Mouse (Mus musculus) adrenal gland, postnatal 25 days (tissue): Measurements from ENCODE around the gene Tceal7. TPM values are rescaled to one million over a fixed set of nuclear protein-coding genes. Genes with fewer than 3 reads are reported as not detected.
"Not testable (repeated sequence)": the region's sequence is repeated elsewhere in the genome, so short reads cannot be mapped to it uniquely, and the experiment has no call there.

ENCODE experiments used
- DNase-seq: peaks from one replicate; pipeline ENCODE4 v3.0.0; 2021; ENCODE audit warnings: mixed read lengths
- long read RNA-seq: library from polyadenylated mRNA; stranded (forward); transcript quantifications from one replicate; pipeline ENCODE4 v2.0.0, GENCODE M21; 2021
- total RNA-seq: library from RNA; stranded (reverse); gene quantifications from 2 replicates; pipeline ENCODE4 v1.2.3, GENCODE M21; 2021

Gene Tceal7
- total RNA-seq, result not detected in 2 replicates
- long read RNA-seq, result 0 reads

DNA sequence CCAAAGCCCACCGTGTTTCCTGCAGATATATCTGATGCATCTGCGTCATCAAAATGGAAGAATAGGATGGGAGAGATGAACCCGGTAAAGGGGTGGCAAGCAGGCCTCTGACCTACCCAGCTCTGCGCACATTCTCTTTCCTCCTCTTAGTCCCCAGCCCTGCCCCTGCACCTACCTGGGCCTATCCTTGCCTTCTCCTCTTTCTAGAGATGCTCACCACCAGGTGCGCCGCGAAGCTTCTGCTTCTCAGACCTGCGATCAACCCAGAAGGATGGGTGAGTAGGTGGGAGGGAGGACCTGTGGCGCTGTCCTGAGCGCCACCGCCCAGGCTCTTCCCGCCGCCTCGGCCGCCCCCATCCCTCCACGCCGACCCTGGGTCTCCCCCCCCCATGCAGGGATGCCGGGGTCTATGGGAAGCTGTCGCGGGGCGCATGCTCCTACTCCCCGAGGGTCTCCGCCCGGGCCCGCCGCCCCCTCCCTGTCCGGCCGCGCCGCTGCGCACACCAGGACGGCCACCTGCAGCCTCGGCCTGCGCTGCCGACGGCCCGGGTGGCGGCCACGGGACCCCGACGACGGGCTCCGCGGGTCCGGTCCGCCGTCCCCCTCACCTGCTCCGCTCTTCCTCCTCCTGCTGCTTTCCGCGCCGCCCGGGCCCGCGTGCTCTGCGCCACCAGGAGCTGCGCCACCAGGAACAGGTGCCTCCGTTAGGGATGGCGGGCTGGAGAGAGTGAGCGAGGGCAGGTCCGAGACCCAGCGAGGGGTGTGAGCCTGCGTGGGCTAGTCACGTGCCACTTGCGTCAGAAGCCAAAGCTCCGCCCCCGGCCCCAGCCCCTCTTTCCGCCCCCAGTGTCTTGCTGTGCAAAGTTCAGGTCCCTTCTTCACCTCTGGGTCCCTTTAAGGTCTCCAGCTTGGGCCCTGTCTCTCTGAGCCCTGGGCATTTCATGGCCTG, at the start of gene Tceal7, which contains the start of gene Bex1:
Tceal7 (plus strand) TSS at position 51 of the 949 bp plus-strand sequence.
Bex1 (minus strand) TSS at position 785 of the 949 bp plus-strand sequence.
- DNase-seq, result not testable (repeated sequence)

DNA sequence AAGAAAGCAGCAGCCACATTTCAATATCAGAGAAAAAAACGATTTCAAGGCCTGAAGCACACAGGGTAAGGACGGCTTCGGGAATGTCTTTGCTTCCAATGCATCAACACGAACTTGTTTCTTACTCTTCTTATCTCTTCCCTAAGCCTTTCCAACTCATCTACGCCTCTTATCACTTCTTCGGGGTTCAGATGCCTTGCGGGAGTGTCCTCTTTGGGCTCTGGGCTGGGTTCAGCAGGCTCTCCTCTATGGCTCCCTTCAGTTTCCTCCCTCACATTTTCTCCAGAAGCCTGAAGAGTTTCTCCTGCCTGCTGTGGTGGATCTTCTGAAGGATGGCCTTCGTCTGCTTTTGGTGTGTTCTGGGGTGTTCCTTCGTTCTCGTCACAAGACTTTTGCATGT, 44.0 kb upstream of the Tceal7 start:
- no peak for DNase-seq

DNA sequence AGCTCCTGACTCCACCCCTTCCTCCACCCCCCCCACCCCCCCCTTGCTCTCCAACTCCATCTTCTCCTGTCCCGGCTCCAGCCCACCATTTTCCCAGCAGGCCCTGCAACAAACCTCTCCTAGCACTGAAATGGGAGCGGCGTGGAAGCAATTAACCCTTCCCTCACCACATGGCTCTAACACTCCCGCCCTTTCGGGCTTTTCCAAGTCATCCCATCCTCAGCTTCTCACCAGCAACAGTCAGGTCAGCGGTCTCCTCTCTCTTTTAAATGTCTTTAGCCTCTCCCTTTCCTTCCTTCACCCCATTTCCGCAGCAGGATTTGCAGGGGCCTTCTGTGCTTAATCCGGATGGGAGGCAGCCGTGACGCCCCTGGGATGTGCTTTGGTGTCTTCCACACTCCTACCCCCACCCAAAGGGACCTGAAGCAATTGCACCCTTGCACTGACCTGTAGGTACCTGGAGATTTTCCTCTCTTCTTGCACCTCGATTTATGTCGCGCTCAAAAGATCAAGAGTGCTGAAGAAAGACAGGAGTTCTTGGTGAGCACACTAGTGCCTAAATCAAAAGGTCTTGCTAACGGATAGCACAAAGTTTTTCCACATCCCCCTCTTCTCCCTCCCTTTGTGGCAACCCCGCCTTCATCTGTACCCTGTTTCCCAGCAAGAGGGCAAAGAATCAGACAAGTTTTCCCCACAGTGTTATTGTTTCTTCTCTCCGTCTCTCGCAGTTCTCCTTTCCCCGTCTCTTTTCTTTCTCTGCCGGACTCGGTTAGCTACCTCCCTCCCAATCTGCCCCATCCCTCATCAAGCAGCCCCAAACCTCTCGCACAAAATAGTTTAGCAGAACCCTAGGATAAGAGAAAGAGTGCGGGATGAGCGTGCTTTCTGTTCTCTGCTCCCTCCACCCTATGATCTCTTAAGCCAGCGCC, 43.1 kb upstream of the Tceal7 start:
- peak; percentile 48 for DNase-seq

- DNase-seq, result peak; percentile 69
Measured at GRCm38 (mm10) chrX:136172118-136172551, 42.4 kb upstream of the Tceal7 start, which contains the start of gene Tceal8. Tceal8 (minus strand) TSS chrX:136172342.

- no peak for DNase-seq
Measured at GRCm38 (mm10) chrX:136172786-136173185, 41.8 kb upstream of the Tceal7 start.

GRCm38 (mm10) chrX:136180897-136181553, 33.6 kb upstream of the Tceal7 start:
- no peak for DNase-seq

DNA sequence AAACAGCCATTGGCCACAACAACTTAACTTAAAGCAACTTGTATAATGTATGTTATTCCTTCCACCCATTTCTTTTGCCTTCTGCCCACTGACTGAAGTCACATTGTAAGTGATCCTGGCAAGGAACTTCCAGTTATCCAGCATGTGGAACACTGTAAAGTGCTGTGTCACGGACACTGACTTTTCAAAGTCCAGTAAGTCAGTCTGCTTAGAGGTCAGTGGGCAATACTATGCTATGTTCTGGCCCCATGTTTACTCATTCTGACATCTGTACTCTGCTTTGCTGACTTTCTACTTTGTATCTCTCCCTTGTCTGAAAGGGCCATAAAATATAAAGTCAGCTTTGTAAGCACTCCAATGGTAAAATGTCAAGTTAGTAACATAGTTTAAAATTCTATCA, 31.5 kb upstream of the Tceal7 start:
- no peak for DNase-seq

DNA sequence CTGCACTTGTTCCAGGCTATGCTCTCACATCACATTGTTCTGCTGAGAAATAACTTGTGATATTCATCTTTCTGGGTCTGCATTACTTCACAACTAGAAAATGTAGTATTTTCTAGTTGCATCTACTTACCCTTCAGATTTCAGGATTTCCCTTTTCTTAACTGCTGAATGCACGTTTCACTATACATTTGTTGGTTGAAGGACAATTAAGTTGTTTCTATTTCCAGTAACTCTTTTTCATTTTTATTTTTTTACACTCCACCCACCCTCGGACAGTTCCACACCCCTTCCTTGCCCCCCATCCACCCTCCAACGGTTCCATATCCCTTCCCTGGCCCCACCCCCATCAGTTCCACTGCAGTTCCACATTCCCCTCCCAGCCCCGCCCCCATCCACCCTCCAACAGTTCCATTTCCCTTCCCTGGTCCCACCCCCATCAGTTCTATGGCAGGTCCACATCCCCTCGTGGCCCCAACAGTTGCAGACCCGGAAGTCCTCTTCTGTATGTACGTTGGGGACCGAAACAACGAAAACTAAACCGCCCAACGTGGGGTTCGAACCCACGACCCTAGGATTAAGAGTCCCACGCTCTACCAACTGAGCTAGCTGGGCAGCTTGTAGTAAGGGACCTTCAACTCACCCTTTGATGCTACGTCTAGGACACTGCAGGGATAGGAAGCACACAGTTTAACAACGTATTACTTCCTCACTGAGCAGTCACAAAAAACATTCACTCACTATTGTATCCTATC, 19.2 kb upstream of the Tceal7 start:
- DNase-seq, result no peak

GRCm38 (mm10) chrX:136196873-136197272, 17.7 kb upstream of the Tceal7 start:
- peak; percentile 30 for DNase-seq

- no peak for DNase-seq
Measured at GRCm38 (mm10) chrX:136203257-136203656, 11.3 kb upstream of the Tceal7 start.

GRCm38 (mm10) chrX:136203664-136204066, 10.9 kb upstream of the Tceal7 start, which contains the start of gene Tceal5:
Tceal5 (minus strand) TSS chrX:136203876.
- DNase-seq, result no peak

DNA sequence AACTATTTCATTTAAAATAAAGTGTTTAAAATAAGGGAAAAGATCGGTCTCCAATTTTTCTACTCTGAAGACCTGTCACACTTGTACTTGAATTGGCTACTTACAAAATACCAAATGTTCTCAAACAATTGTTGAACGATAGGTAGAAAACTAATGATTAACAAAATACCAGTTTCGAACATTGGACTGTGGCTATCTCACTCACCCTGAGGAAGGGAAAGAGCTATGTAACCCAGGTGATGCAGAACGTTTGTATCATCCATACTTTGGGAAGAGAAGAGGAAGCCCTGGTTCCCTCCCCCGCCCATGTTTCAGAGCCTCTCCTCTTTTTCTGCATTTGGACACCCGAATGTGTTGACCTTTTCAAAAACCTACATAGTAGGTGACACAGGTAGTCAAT, 10.2 kb upstream of the Tceal7 start:
- DNase-seq, result no peak

DNA sequence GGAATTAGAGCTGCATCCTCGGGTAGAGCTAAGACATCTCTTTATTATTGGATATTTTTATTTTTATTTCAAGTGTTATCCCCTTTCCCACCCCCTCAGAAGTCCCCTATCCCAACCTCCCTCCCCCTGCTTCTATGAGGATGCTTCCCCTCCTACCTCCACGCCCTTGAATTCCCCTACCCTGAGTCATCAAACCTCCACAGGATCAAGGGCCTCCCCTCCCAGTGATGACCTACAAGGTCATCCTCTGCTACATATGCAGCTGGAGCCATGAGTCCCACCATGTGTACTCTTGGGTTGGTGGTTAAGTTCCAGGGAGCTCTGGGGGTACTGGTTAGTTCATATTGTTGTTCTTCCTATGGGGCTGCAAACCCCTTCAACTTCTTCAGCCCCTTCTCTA, 1.2 kb upstream of the Tceal7 start:
- no peak for DNase-seq

DNA sequence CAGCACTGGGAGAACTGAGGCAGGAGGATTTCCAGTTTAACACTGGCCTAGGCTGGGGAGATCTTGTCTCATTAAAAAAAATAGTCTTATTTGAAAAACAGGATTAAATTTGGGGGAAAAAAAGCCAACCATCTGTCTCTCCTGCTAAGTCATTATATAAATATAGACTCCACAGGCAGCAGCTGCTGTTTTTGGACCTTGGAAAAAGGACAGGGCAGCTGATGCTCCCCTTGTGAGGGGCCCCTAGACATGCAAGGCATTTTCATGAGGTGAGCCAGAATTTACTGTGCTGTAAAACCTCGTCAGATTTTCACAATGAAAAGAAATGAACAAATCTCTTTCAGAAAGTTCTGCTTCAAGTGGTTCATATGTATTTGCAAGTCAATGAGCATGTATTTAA, 1.7 kb downstream of the Tceal7 start:
- DNase-seq, result no peak

GRCm38 (mm10) chrX:136223714-136224113, 9.1 kb downstream of the Tceal7 start:
- no peak for DNase-seq

- no peak for DNase-seq
Measured at GRCm38 (mm10) chrX:136227768-136228167, 13.2 kb downstream of the Tceal7 start.

DNA sequence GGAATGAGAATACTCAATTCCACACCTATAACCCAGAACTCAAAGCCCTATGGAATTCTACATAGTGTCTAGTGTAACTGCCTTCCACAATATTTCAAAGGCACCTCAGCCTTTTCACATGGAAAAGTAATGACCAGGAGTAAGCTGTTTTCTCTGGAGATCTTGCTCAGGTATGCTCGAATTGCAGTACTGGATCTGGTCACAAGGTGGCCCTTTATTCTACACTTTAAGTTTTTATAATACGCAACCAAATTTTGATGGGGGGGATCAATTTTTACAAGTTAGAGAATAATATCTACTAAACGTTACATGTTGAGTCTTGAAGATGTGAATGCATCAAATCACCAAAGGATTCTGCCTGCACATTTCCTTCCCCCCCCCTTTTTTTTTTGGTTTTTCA, 23.5 kb downstream of the Tceal7 start:
- peak; percentile 22 for DNase-seq

DNA sequence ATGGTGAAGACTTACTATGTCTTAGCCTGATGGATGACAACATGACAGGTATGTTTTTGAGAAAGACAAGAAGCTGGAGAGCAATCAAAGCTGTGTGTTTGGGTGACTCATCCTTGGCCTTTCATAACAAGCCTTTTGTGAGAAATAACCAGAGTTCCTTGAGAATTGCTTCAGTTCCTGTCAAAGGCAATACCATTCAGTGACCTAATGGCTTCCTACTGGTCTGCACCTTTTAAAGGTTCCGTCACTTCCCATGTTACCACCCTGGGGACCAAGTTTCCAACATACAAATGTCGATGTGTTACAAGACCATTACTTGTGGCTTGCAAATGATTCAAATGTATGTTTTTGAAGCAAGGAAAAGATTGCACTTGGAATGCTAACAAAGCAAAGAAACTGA, 28.6 kb downstream of the Tceal7 start:
- no peak for DNase-seq

DNA sequence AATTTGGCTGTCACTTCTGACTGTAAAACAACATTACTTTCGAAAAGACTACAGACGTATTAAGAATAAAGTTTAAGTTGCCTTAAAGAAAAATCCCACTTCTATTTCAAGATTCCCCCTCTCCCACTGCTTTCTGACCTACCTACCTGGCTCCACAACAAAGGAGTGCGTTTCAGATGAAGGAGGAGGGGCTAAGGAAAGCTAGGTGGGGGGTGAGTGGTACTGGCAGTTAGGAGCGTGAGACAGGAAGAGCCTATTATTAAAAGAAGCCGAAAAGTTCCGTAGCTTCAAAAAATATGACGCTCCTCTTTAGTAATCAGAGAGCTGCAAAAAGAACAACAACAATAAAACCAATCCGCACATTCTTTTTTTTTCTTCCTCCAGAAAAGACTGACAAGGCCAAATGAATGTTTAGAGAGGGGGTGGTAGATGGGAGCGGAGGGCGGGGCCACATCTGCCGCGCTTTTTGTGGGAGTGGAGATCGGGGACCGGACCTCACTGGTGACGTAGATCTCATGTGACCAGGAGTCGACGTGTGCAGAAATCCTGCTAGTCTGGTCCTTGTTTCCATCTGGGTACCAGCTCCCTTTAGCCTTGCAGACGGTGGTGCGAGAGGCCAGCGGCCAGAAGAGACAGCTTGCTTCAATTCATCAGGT, 30.1 kb downstream of the Tceal7 start, which contains the start of gene Tceal9:
Tceal9 (plus strand) TSS at position 506 of the 656 bp plus-strand sequence.
- DNase-seq, result peak; percentile 74

DNA sequence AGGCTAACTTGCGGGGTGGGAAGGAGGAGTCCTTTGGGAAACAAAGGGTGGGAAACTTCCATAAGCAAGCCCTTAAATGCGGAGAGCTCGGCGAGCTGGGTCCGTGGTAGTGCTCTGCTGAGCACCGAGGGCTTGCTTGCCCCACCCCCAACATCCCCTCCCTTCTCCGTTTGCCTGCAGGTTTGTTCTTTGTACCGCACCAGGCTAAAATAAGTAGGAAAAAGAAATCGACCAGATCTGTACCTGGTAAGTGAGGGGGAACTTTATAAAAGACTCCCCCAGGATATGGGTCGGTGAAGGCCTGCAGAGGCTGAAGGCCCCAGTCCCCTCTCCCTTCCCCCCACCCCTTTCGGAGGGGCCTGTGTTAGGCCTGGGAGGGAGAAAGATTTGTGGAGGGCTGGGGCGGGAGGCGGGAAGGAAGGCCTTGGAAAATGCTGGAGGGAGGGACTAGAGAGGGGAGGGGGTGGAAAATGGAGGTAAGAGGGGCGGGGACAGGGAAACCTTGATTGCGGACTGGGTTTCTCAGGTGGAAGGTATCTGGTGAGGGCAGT, 31.0 kb downstream of the Tceal7 start:
- peak; percentile 20 for DNase-seq
